Mouse (Mus musculus) B cell, adult (primary cell): ENCODE data around the gene Aspdh. TPM values are rescaled to one million over a fixed set of nuclear protein-coding genes. Genes with fewer than 3 reads are reported as not detected.

Experiments
- total RNA-seq: library from RNA; stranded (reverse); gene quantifications from 4 replicates; pipeline ENCODE4 v1.2.4, GENCODE M21; 2023; ENCODE audit not compliant: inconsistent age

Aspdh gene
- total RNA-seq: not detected in 4 replicates

GRCm38 (mm10) chr7:44465111-44465510 lies at the start of gene Aspdh:
Gene Aspdh, plus strand, starts transcription at chr7:44465391.

GRCm38 (mm10) chr7:44428968-44429521 lies 36.1 kb upstream of the Aspdh start, which contains the start of gene Lrrc4b:
Gene Lrrc4b, plus strand, starts transcription at chr7:44429018.

GRCm38 (mm10) chr7:44467811-44468411 lies 2.7 kb downstream of the Aspdh start, which contains the start of gene Josd2:
Gene Josd2, plus strand, starts transcription at chr7:44467980.

DNA sequence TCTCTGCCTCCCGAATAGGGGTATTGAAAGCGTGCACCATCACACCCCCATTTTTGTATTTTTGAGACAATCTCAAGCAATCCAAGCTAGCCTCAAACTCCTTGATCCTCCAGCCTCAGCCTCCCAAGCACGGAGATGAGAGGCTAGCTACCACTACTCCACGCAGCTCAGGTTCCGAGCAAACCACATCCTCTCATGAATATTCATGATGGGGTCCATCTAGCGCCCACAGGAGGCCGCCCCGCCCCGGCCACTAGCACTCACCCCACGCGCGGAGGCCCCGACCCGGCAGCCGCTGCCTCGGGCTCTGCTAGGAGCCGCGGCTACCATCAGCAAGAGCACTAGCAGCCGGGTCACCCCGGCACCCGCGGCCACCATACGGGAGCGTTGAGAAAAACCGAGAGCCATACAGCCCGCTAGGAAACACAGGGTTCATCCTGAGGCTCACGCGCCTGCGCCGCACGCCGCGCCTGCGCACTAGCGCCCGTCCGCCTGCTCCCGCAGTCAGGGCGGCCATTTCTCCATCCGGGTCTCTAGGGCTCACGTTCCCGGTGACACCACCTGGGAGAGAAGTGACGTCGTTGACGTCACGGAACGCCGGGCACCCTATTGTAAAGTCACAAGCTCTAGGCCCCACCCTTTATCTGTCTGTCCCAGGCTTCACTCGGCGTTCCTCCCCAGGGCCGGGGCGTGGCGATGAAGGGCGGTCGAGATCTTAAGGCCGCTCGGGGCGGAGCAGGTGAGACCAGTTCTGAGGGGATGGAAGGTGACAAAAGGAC lies 31.0 kb downstream of the Aspdh start, which contains the start of the genes Emc10 and Fam71e1:
Gene Emc10, minus strand, starts transcription at position 538 of the 779 bp plus-strand sequence.
Gene Fam71e1, plus strand, starts transcription at position 590 of the 779 bp plus-strand sequence.

Other genes starting within 250 kb of the Aspdh start
- not detected in 4 replicates for gene Klk1b5, start 249.4 kb upstream of the Aspdh start, total RNA-seq
- not detected in 4 replicates for gene Klk1, start 240.0 kb upstream of the Aspdh start, total RNA-seq
- not detected in 4 replicates for gene Gm36864, start 229.2 kb upstream of the Aspdh start, total RNA-seq
- 0.87 to 1.9 TPM (median 1.5 TPM) in 4 replicates for gene 1700028J19Rik, start 218.7 kb upstream of the Aspdh start, total RNA-seq
- 153 to 193 TPM (median 178 TPM) in 4 replicates for gene 2410002F23Rik, start 218.7 kb upstream of the Aspdh start, total RNA-seq
- gene Acp4, start 208.0 kb upstream of the Aspdh start, total RNA-seq: not detected in 4 replicates
- not detected in 4 replicates for gene Gm15517, start 203.9 kb upstream of the Aspdh start, total RNA-seq
- 1.00 to 2.5 TPM (median 1.2 TPM) in 4 replicates for gene Clec11a, start 158.5 kb upstream of the Aspdh start, total RNA-seq
- 29.6 to 39.7 TPM (median 36.1 TPM) in 4 replicates for gene Shank1, start 155.1 kb upstream of the Aspdh start, total RNA-seq
- not detected in 4 replicates for gene Syt3, start 81.3 kb upstream of the Aspdh start, total RNA-seq
- gene 1700008O03Rik, start 79.6 kb upstream of the Aspdh start, total RNA-seq: not detected in 4 replicates
- not detected in 4 replicates for gene Lrrc4b, start 36.4 kb upstream of the Aspdh start, total RNA-seq
- gene Josd2, start 2.6 kb downstream of the Aspdh start, total RNA-seq: 64.3 to 78.1 TPM (median 67.9 TPM) in 4 replicates
- gene Emc10, start 31.1 kb downstream of the Aspdh start, total RNA-seq: 69.5 to 76.6 TPM (median 74.0 TPM) in 4 replicates
- gene Fam71e1, start 31.2 kb downstream of the Aspdh start, total RNA-seq: 8.6 to 15.4 TPM (median 11.1 TPM) in 4 replicates
- gene Mybpc2, start 59.3 kb downstream of the Aspdh start, total RNA-seq: 14.9 to 16.7 TPM (median 15.5 TPM) in 4 replicates
- gene Spib, start 66.7 kb downstream of the Aspdh start, total RNA-seq: 495 to 541 TPM (median 519 TPM) in 4 replicates
- 150 to 170 TPM (median 155 TPM) in 4 replicates for gene Pold1, start 83.5 kb downstream of the Aspdh start, total RNA-seq
- 363 to 416 TPM (median 382 TPM) in 4 replicates for gene Nr1h2, start 88.6 kb downstream of the Aspdh start, total RNA-seq
- gene Napsa, start 107.0 kb downstream of the Aspdh start, total RNA-seq: 665 to 743 TPM (median 692 TPM) in 4 replicates
- gene Kcnc3, start 125.3 kb downstream of the Aspdh start, total RNA-seq: 22.7 to 29.6 TPM (median 23.7 TPM) in 4 replicates
- not detected in 4 replicates for gene Myh14, start 205.5 kb downstream of the Aspdh start, total RNA-seq
- not detected in 4 replicates for gene Izumo2, start 243.4 kb downstream of the Aspdh start, total RNA-seq